Mouse (Mus musculus): ENCODE results near the gene C8g.

- no peak for TF ChIP-seq CTCF (conservative IDR thresholded peaks at IDR 0.05; ENCODE audit: low read length)
- no peak for TF ChIP-seq NANOG (IDR thresholded peaks at IDR 0.05; ENCODE audit: borderline replicate concordance, low read length)
- no peak for TF ChIP-seq POU5F1 (IDR thresholded peaks at IDR 0.05; ENCODE audit: borderline replicate concordance, low read length)
These were observed 44.7 kb upstream of the C8g start for GRCm38 (mm10) chr2:25545996-25546810.
